Mouse (Mus musculus): Measurements from ENCODE around the gene Agtr1a. TPM values are rescaled to one million over a fixed set of nuclear protein-coding genes. Genes with fewer than 3 reads are reported as not detected.

Gene Agtr1a
- polyA plus RNA-seq, 1 experiment from 2014 or later: 1.4 TPM

DNA sequence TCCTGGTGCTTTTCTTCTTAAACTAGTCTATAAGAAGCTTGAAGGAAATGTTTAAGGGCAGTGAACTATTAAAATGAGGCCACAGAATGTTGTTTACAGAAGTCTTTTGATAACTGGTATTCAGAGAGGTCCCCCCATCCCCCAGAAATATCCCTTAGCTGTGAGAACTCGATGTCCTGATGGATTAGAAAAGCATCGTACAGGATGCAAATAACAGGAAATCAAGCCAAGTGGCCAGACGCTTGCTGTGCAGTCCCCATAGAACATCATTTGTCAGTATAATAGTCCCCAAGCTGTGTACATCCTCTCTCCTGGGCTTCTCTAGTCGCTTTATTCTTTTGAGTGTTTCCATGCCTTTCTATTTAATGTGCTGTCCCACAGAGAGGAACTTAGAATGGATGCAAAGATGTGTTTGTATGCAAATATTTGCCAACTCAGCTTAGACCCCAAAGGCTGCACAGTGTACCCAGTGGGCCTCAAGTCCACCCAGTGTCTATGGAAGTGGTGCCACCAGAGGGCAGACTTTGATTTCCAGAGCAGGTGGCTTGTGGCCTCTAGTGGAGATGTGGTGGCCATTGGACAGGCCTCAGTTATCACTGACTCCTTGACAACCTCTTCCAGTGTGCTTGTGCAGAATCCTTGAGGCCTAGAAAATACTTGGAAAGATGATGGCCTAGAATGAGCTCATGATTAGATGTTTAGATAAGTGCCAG, 22.4 kb downstream of the Agtr1a start:
- H3K27ac ChIP-seq (ENCODE audit: low read depth, low read length): no peak overlapping the region
- DNase-seq (ENCODE audit: low spot score) (no peak), ATAC-seq (ENCODE audit: low FRiP score) (no peak)
- 69% methylated on average over 4 of the region's 4 CpGs for WGBS
- H3K4me3 ChIP-seq (ENCODE audit: low read depth, low read length): no peak overlapping the region
- H3K9ac ChIP-seq (ENCODE audit: low read depth, low read length): no peak overlapping the region
- no peaks in the 10 kb centered on the region for H3K27me3 ChIP-seq (ENCODE audit: control insufficient read depth, insufficient read depth, low read length)
- H3K9me3 ChIP-seq (ENCODE audit: control insufficient read depth, low read length): no peaks in the 10 kb centered on the region
- no peaks in the 10 kb centered on the region for H3K4me1 ChIP-seq (replicated peaks; ENCODE audit: control insufficient read depth, insufficient read depth, low read length)
- no peak overlapping the region for H3K4me2 ChIP-seq (replicated peaks; ENCODE audit: low read depth, low read length)
- no peaks in the 10 kb centered on the region for H3K36me3 ChIP-seq (ENCODE audit: control insufficient read depth, insufficient read depth, low read length)

DNA sequence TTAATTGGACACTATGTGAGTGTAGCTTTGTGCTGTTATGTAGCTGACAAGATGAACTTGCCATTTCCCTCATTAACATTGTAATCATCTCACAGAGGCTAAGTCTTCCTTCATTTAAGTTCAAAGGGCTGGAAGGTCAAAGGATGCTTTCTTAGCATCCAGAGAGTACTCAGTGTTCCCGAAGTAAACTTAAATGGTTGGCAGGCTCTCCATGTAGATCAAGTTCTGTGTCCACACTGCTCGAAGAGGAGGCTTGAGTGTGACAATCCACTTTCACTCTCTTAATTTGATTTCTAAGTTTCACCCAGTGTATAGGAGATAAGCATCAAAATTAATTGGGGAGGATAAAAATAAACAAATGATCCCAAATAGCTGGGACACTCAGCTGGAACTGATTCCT, 23.6 kb downstream of the Agtr1a start:
- Histone ChIP-seq H3K36me3 (ENCODE audit: control insufficient read depth, insufficient read depth, low read length) (no peaks in the 10 kb centered on the region), H3K4me1 (replicated peaks; ENCODE audit: control insufficient read depth, insufficient read depth, low read length) (no peaks in the 10 kb centered on the region), H3K27ac (ENCODE audit: low read depth, low read length) (no peak overlapping the region), H3K4me2 (replicated peaks; ENCODE audit: low read depth, low read length) (no peak overlapping the region), H3K9ac (ENCODE audit: low read depth, low read length) (no peak overlapping the region), H3K4me3 (ENCODE audit: low read depth, low read length) (no peak overlapping the region), H3K9me3 (ENCODE audit: control insufficient read depth, low read length) (no peaks in the 10 kb centered on the region), H3K27me3 (ENCODE audit: control insufficient read depth, insufficient read depth, low read length) (no peaks in the 10 kb centered on the region)
- DNase-seq (ENCODE audit: low spot score): no peak
- WGBS: 81% methylated on average over 2 of the region's 2 CpGs
- no peak for ATAC-seq (ENCODE audit: low FRiP score)

DNA sequence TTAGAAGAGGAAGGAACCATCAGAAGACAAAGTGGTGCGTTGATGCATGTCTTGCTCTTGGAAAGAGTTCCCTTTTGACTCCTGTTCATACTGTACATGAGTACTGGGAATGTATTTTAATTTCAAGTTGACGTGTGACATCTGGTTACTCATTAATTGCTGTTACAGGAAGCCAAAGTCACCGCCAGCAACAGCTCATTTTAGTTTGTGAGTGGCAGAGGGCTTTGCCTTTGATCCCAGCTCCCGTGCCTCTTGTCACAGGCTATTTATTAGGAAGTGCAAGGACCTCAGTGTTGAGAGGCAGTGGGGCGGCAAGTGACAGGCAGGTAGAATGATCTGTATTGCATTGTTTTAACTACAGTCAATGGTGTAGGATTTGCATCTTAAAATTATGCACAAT, 24.8 kb downstream of the Agtr1a start:
- DNase-seq (ENCODE audit: low spot score): no peak
- Histone ChIP-seq H3K27ac (ENCODE audit: low read depth, low read length) (no peak overlapping the region), H3K27me3 (ENCODE audit: control insufficient read depth, insufficient read depth, low read length) (no peaks in the 10 kb centered on the region), H3K36me3 (ENCODE audit: control insufficient read depth, insufficient read depth, low read length) (no peaks in the 10 kb centered on the region), H3K9me3 (ENCODE audit: control insufficient read depth, low read length) (no peaks in the 10 kb centered on the region), H3K4me3 (ENCODE audit: low read depth, low read length) (no peak overlapping the region), H3K4me2 (replicated peaks; ENCODE audit: low read depth, low read length) (no peak overlapping the region), H3K9ac (ENCODE audit: low read depth, low read length) (no peak overlapping the region), H3K4me1 (replicated peaks; ENCODE audit: control insufficient read depth, insufficient read depth, low read length) (no peaks in the 10 kb centered on the region)
- ATAC-seq (ENCODE audit: low FRiP score): no peak
- WGBS: 60% methylated on average over 5 of the region's 5 CpGs

DNA sequence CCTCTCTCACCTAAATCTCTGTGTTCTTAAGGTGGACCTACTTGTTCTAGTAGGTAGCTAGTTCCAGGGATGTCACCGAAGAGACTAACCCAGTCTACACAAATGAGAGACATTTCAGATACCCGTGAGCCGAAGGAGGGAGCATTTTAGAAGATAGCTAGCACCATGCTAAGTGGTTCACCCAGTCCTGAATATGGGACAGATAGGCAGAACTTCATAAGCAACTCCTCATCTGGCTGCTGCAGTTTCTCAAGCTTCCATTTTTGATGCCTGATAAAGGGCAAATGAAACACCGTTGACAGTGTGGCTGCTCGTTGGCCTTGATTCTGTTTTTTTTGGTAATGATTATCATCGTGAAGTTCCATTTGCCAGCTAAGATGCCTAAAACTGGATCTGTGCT, 25.8 kb downstream of the Agtr1a start:
- Histone ChIP-seq H3K27ac (ENCODE audit: low read depth, low read length) (no peak overlapping the region), H3K4me2 (replicated peaks; ENCODE audit: low read depth, low read length) (no peak overlapping the region), H3K27me3 (ENCODE audit: control insufficient read depth, insufficient read depth, low read length) (no peaks in the 10 kb centered on the region), H3K9ac (ENCODE audit: low read depth, low read length) (no peak overlapping the region), H3K9me3 (ENCODE audit: control insufficient read depth, low read length) (no peaks in the 10 kb centered on the region), H3K4me1 (replicated peaks; ENCODE audit: control insufficient read depth, insufficient read depth, low read length) (no peaks in the 10 kb centered on the region), H3K36me3 (ENCODE audit: control insufficient read depth, insufficient read depth, low read length) (no peaks in the 10 kb centered on the region), H3K4me3 (ENCODE audit: low read depth, low read length) (no peak overlapping the region)
- DNase-seq (ENCODE audit: low spot score): no peak
- 94% methylated on average over 6 of the region's 6 CpGs for WGBS
- ATAC-seq (ENCODE audit: low FRiP score): no peak

DNA sequence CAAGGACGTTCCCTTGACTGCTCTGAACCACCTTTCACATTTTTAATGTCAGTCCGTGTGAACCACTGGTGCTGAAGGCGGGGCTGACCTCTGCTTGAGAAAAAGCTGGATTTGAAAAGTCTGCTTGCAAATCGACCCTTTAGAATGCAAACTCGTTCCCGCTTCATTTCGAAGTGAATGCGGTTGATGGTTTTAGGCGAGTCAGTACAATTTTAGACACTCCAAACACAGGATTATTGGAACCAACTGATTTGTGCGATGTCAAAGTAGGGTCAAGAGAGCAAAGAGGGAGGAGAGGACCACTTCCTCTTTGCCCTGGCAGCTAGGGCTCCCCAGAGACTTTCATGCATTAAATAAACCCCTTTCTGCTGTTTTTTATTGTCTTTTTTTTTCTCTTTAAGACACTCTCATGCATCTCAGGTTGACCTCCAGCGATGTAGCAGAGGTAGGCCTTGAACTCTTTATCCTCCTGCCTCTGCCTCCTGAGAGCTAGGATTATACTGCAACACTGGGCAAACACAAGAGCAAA, 27.9 kb downstream of the Agtr1a start:
- H3K36me3 ChIP-seq (ENCODE audit: control insufficient read depth, insufficient read depth, low read length): no peaks in the 10 kb centered on the region
- H3K4me2 ChIP-seq (replicated peaks; ENCODE audit: low read depth, low read length): no peak overlapping the region
- H3K4me1 ChIP-seq (replicated peaks; ENCODE audit: control insufficient read depth, insufficient read depth, low read length): no peaks in the 10 kb centered on the region
- no peak overlapping the region for H3K4me3 ChIP-seq (ENCODE audit: low read depth, low read length)
- no peaks in the 10 kb centered on the region for H3K9me3 ChIP-seq (ENCODE audit: control insufficient read depth, low read length)
- no peaks in the 10 kb centered on the region for H3K27me3 ChIP-seq (ENCODE audit: control insufficient read depth, insufficient read depth, low read length)
- 73% methylated on average over 11 of the region's 11 CpGs for WGBS
- H3K27ac ChIP-seq (ENCODE audit: low read depth, low read length): no peak overlapping the region
- H3K9ac ChIP-seq (ENCODE audit: low read depth, low read length): no peak overlapping the region
- DNase-seq (ENCODE audit: low spot score): no peak
- no peak for ATAC-seq (ENCODE audit: low FRiP score)

DNA sequence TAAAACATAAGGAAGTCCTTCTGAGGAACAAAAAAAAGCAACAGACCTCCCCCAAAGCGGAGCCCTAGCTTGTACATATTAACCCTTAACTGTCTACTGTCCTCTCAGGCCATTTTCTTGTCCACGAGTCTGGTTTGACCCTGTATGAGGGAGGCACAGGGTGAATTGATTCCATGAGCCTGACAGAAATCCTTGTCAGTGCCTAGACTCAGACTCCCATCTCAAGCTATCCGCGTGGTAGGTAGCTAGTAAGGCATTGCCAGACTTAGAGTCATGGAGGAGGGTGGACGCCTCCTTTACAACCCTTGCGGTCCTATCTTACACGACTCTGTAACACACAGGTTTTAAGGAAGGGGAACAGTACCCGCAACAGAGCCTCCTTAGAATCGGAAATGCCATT, 28.5 kb downstream of the Agtr1a start:
- no peak overlapping the region for H3K27ac ChIP-seq (ENCODE audit: low read depth, low read length)
- no peaks in the 10 kb centered on the region for H3K36me3 ChIP-seq (ENCODE audit: control insufficient read depth, insufficient read depth, low read length)
- ATAC-seq (ENCODE audit: low FRiP score) (no peak), DNase-seq (ENCODE audit: low spot score) (no peak)
- no peak overlapping the region for H3K4me2 ChIP-seq (replicated peaks; ENCODE audit: low read depth, low read length)
- no peak overlapping the region for H3K9ac ChIP-seq (ENCODE audit: low read depth, low read length)
- no peak overlapping the region for H3K4me3 ChIP-seq (ENCODE audit: low read depth, low read length)
- H3K27me3 ChIP-seq (ENCODE audit: control insufficient read depth, insufficient read depth, low read length): no peaks in the 10 kb centered on the region
- H3K9me3 ChIP-seq (ENCODE audit: control insufficient read depth, low read length): no peaks in the 10 kb centered on the region
- 81% methylated on average over 9 of the region's 9 CpGs for WGBS
- H3K4me1 ChIP-seq (replicated peaks; ENCODE audit: control insufficient read depth, insufficient read depth, low read length): no peaks in the 10 kb centered on the region

DNA sequence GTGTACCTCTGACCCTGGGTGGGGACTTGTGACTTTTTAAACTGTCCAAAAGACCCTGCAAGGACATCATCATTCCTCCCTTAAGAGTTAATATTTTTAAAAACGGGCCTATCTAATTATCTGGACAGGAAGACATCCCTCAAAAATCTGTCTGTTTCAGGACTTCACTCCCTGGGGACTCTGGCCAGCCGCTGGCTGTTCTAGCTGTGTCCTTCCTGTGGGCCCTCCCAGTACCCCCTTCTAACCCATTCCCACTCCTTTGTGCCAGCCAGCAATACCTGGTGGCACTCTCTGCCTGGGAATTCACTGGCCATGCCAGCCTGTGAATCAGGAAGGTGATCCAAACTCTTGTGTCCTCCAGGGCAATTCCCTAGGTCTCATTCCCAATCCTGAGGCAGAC, 29.1 kb downstream of the Agtr1a start:
- Histone ChIP-seq H3K4me2 (replicated peaks; ENCODE audit: low read depth, low read length) (no peak overlapping the region), H3K9ac (ENCODE audit: low read depth, low read length) (no peak overlapping the region), H3K27ac (ENCODE audit: low read depth, low read length) (no peak overlapping the region), H3K4me3 (ENCODE audit: low read depth, low read length) (no peak overlapping the region), H3K36me3 (ENCODE audit: control insufficient read depth, insufficient read depth, low read length) (no peaks in the 10 kb centered on the region), H3K4me1 (replicated peaks; ENCODE audit: control insufficient read depth, insufficient read depth, low read length) (no peaks in the 10 kb centered on the region), H3K9me3 (ENCODE audit: control insufficient read depth, low read length) (no peaks in the 10 kb centered on the region), H3K27me3 (ENCODE audit: control insufficient read depth, insufficient read depth, low read length) (no peaks in the 10 kb centered on the region)
- no peak for ATAC-seq (ENCODE audit: low FRiP score)
- WGBS: 78% methylated on average over 2 of the region's 2 CpGs
- DNase-seq (ENCODE audit: low spot score): no peak

DNA sequence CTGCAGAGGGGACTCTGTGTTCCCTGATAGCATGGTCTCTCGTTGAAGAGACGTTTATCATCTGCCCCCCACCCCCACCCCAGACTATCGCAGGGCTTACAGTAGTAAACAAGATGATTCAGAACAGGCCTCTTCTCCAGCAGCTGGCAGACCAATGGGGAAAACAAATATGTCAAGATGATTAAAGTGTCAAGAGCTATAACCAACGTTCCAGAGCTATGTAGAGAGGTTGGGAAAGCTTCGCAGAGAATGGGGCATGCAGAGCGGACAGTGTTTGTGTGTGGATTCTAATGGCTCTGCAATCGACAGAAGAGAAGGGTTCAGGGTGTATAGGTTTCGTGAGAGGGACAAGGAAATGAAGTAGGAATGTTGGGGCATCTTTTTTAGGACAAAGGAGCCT, 31.9 kb downstream of the Agtr1a start:
- Histone ChIP-seq H3K27me3 (ENCODE audit: control insufficient read depth, insufficient read depth, low read length) (no peaks in the 10 kb centered on the region), H3K4me2 (replicated peaks; ENCODE audit: low read depth, low read length) (no peak overlapping the region), H3K36me3 (ENCODE audit: control insufficient read depth, insufficient read depth, low read length) (no peaks in the 10 kb centered on the region), H3K4me1 (replicated peaks; ENCODE audit: control insufficient read depth, insufficient read depth, low read length) (no peaks in the 10 kb centered on the region), H3K9me3 (ENCODE audit: control insufficient read depth, low read length) (no peaks in the 10 kb centered on the region), H3K9ac (ENCODE audit: low read depth, low read length) (no peak overlapping the region), H3K4me3 (ENCODE audit: low read depth, low read length) (no peak overlapping the region), H3K27ac (ENCODE audit: low read depth, low read length) (no peak overlapping the region)
- ATAC-seq (ENCODE audit: low FRiP score) (no peak), DNase-seq (ENCODE audit: low spot score) (no peak)
- 61% methylated on average over 8 of the region's 8 CpGs for WGBS

DNA sequence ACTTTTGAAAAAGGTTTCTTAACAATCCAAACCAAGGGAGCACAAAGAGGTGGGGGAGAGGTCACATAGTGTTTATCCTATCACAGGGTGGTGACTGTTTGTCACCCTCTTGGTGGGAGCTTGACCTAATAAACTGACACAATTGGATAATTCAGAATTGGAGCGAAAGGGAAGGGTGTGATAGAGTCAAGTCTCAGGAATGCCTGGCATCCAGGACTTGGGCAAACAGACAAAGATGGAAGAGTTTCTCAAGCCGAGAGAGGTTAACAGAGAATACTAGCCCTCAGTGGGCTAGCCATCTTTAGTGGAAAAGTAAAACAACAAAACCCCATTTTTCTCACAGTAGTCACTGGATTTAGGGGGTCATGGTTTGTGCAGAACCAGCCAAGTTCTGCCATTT, 32.5 kb downstream of the Agtr1a start:
- H3K9me3 ChIP-seq (ENCODE audit: control insufficient read depth, low read length): no peaks in the 10 kb centered on the region
- H3K27me3 ChIP-seq (ENCODE audit: control insufficient read depth, insufficient read depth, low read length): no peaks in the 10 kb centered on the region
- no peak overlapping the region for H3K27ac ChIP-seq (ENCODE audit: low read depth, low read length)
- H3K9ac ChIP-seq (ENCODE audit: low read depth, low read length): no peak overlapping the region
- DNase-seq (ENCODE audit: low spot score) (no peak), ATAC-seq (ENCODE audit: low FRiP score) (no peak)
- no peaks in the 10 kb centered on the region for H3K36me3 ChIP-seq (ENCODE audit: control insufficient read depth, insufficient read depth, low read length)
- WGBS: 41% methylated on average over 2 of the region's 2 CpGs
- H3K4me3 ChIP-seq (ENCODE audit: low read depth, low read length): no peak overlapping the region
- H3K4me2 ChIP-seq (replicated peaks; ENCODE audit: low read depth, low read length): no peak overlapping the region
- no peaks in the 10 kb centered on the region for H3K4me1 ChIP-seq (replicated peaks; ENCODE audit: control insufficient read depth, insufficient read depth, low read length)

Measured in hindbrain, embryonic 11.5 days (tissue).